Mouse (Mus musculus) central nervous system, embryonic 18 days (tissue): Measurements from ENCODE around the gene Kirrel3. TPM values are rescaled to one million over a fixed set of nuclear protein-coding genes. Genes with fewer than 3 reads are reported as not detected.

Experiments
- polyA plus RNA-seq: library from polyadenylated mRNA; depleted of rRNA; stranded (reverse); fragments of >200 nt; gene quantifications from 2 replicates; pipeline ENCODE4 v1.2.3, GENCODE M21; 2012; rRNA removed

The Kirrel3 gene
- 29.8 and 32.4 TPM in 2 replicates for polyA plus RNA-seq

GRCm38 (mm10) chr9:34485759-34486431, at the start of gene Kirrel3:
Gene Kirrel3 (plus strand): TSS chr9:34485894.

